Mouse (Mus musculus) spleen, postnatal 14 days (tissue): ENCODE results near the gene Fkbp6.
"Not testable (repeated sequence)": the region's sequence is repeated elsewhere in the genome, so short reads cannot be mapped to it uniquely, and the experiment has no call there.

Experiments
- DNase-seq, 2 experiments: peaks; one replicate each; pipeline ENCODE4 v3.0.0; 2021 to 2022; ENCODE audit warnings: low spot score in 2 of 2

The Fkbp6 gene

GRCm38 (mm10) chr5:135349862-135350261 lies at the start of gene Fkbp6:
Fkbp6 (minus strand) TSS chr5:135350044.
- DNase-seq, result no peak

DNA sequence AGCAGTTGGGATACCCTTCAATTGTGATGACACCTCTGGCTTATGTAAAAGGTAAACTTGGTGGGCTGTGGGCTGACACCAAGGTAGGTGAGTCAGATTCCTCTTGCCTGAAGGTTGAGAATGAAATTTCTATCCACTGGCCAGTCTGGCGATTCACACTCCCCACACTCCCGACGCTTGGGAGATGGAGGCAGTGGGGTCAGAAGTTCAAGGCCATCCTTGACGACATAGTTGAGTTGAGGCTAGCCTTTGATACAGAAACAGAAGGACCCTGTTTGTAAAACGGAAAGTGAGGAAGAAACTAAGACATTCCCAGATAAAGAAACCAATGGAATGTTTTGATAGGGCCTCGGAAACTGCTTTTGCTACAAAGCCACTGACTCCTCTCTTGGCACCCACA lies 49.5 kb upstream of the Fkbp6 start:
- DNase-seq, result no peak

DNA sequence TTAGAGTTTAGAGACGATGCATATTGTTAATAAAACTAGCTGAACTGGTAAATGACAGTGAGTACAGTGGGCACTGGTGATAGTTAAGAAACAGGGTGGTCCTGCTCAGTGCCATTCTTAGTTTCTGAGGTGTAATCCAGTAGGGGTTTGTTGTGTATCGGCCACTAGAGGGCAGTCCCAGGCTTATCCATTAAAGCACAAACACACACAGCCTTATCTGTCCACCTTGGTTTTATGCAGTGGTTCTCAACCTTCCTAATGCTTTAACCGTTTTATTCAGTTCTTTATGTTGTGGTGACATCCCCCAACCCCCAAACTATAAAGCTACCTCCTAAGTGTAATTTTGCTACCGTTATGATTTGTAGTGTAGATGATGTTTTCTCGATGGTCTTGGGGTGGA lies 46.0 kb upstream of the Fkbp6 start:
- DNase-seq, result peak in 1 of 2 experiments; percentile 14

DNA sequence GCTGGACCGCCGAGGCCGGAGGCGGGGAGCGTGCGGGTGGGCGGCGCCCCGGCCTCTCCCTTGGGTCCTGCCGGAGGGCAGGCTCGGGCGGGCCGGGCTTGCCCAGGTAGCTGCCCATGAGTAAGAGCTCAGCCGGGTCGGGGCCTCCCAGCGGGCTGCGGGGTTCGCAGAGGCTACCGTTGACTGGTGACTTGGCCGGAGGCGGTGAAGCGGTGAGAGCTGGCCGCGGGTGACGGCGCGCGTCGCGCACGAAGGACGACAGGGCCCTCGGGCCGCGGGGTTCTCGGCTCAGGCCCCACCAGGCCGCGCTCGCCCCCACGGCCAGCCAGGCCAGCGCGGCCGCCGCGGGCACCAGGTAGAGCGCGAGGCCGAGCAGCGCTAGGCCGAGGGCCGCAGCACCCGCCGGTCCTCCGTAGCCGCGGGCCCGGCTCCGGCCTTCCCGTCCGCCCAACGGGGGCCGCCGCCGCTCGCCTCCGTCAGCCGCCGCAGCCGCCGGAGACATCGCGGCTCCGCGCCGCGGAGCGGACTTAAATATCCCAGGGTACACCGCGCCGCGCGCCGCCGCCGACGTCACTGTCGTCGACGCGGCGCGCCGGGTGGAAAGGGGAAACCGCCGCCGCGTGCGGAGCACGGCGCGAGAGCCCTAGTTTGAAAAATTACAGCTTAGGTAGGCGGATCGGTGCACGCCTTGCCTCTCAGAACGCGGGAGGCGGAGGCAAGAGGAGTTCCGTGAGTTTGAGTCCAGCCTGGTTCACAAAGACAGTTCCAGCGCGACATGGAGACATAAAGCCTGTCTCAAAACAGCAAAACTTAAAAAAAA lies 44.4 kb upstream of the Fkbp6 start, which contains the start of gene Pom121:
Gene Pom121, minus strand, starts transcription at position 543 of the 820 bp plus-strand sequence.
- DNase-seq, result peak; percentile 68 to 78

DNA sequence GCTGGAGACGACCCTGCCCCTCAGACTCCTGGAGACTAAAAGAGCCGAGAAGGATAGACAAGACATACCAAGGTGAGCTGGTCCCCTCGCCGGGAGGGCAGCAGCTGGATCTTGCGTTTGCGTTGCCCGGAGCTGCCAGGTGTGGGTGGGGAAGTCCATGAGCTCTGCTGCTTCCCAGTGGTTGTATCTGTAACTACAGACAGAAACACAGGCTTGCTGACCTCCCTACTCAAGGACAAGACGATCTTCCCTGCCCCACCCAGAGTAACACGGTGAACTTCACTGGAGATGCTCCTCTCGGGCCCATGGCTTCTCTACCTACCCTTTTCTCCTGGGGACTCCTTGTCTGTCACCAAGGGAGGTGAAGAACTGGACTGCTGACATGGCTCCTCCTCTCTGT lies 33.9 kb upstream of the Fkbp6 start:
- DNase-seq, result no peak

DNA sequence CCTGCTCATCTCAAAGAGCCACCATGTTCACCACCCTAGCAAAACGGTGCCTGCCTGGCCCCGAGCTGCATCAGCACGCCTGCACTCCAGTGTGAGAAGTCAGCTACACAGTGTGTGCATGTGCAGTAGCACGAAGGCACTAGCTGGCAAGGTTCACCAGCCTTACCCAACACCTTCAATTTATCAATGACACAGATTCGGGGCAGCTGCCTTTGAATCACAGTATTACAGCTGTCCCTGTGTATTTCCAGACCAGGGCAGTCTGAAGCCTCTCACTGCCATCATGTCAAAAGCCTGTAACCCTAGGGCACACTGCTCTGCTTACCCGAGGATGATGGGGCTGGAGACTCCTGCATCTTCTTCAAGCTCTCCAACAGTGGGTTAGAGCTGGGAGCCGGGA lies 32.9 kb upstream of the Fkbp6 start:
- DNase-seq, result no peak

DNA sequence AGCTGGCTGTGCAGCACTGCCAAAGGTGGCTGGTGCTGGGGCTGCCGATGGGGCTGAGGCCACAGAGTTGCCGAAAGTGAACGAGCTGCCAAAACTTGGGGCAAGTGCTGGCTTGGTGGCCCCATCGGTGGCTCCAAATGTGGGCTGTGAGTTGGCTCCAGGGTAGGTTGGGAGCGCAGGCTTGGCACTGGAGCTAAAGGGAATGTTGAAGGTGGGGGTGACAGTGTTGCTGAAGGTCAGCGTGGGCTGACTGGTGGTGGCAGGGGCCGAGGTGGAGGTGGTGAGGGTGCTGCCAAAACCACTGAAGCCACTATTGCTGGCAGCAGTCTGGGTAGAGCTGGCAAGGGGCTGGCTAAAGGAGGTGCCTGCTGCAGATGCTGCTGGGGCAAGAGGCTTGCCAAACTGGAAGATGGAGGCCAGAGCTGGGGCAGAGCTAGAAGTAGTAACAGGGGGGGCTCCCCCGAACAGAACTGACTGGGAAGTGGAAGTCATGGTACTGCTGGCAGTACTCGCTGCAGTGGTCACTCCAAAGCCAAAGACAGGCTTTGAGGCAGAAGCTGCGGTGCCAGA lies 31.6 kb upstream of the Fkbp6 start:
- no peak for DNase-seq

DNA sequence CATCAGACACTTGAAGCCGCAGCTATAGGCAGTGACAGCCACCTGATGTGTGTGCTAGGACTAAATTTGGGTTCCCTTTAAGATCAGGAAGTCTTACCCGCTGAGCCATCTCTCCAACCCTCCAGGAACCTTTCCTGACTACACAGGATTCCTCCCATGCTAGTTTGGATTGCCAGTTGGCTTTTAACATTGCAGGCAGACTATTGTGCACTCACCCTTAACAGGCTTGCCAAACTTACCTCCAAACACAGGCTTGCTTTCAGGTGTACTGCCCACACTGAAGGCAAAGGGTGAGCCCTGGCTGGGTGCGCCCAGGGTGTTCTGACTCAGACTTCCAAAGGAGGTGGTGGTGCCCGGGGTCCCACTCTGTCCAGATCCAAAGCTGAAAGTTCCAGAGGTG lies 30.8 kb upstream of the Fkbp6 start:
- no peak for DNase-seq

DNA sequence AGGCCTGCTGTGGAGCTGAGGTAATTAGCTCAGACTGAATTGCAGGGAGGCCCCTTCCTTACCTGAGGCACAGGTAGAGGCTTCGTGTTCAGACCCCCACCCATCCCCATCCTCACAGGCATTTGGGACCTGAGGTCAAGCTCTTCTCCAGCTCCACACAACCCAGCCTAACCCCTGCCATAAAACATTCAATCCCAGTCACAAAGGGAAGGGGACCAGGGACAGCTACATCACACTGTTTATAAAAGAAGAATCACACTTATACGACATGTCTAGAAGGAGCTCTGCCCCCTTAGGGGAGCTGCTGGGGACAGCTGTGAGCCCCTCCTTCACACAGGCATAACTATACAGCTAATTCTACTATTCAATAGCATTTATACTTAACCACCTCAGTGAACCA lies 26.5 kb upstream of the Fkbp6 start:
- DNase-seq, result no peak

GRCm38 (mm10) chr5:135375167-135375566 lies 25.3 kb upstream of the Fkbp6 start:
- no peak for DNase-seq

GRCm38 (mm10) chr5:135373601-135374000 lies 23.8 kb upstream of the Fkbp6 start:
- DNase-seq, result no peak

DNA sequence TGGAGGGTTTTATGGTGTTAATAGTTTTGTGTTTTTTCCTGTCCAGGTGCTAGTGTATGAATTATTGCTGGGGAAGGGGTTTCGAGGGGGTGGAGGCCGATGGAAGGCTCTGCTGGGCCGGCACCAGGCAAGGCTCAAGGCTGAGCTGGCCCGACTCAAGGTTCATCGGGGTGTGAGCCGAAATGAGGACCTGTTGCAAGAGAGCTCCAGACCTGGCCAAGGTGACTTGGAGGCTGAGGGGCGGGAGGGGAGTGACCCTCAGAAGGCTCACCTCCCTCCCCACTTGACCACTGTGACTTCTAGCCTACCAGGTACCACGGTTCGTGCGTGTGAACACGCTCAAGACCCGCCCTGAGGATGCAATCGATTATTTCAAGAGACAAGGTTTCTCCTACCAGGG lies 21.4 kb upstream of the Fkbp6 start:
- DNase-seq, result no peak

GRCm38 (mm10) chr5:135369787-135370654 lies 20.2 kb upstream of the Fkbp6 start, which contains the start of gene Nsun5:
Nsun5 (plus strand) TSS chr5:135369953.
- DNase-seq, result peak; percentile 91 to 95

DNA sequence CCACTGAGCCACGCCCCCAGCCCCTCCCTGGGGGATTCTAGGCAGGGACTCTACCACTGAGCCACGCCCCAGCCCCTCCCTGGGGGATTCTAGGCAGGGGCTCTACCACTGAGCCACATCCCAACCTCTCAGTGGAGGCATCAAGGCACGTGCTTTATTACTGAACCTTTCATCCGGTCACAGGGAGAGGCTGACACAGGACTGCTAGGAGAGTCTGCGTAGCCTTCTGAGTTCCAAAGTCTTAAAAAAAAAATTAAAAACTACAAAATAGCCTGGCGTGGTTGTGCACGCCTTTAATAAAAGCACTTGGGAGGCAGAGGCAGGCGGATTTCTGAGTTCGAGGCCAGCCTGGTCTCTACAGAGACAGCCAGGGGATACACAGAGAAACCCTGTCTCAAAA lies 19.4 kb upstream of the Fkbp6 start:
- DNase-seq, result not testable (repeated sequence)

- no peak for DNase-seq
Measured at GRCm38 (mm10) chr5:135368312-135368711, 18.5 kb upstream of the Fkbp6 start.

- no peak for DNase-seq
Measured at GRCm38 (mm10) chr5:135367841-135368240, 18.0 kb upstream of the Fkbp6 start.

GRCm38 (mm10) chr5:135363540-135363939 lies 13.7 kb upstream of the Fkbp6 start:
- no peak for DNase-seq

DNA sequence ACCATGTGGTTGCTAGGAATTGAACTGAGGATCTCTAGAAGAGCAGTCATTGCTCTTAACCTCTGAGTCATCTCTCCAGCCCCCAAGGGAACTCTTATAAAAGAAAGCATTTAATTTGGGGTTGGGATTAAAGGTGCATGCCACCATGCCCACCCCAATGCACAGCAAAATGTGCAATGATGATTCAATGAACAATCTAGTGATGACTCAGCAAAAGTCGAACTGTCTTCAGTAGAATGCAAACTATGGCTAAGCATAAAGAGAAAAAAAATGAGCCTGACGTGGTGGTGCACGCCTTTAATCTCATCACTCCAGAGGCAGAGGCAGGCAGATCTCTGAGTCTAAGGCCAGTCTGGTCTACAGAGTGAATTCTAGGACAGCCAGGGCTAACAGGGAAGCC lies 12.7 kb upstream of the Fkbp6 start:
- no peak for DNase-seq

DNA sequence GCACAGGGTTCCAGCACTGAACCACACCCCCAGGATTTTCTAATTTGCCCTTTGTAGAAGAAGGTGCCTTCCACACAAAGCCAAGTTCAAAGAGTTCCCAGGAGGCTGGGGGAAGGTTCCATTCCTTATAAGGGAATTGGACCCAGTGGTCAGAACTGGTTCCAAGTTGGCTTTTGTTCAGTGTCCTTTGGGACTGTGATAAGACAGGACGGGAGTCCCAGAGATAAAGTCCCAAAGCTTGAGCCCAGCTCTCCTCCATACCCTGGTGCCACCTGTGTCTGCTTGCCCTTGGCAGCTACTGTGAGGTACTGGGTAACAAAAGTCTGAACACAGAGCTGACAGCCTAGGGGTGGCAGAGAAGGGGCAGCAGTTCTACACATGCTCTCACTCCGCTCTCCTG lies 9.9 kb upstream of the Fkbp6 start:
- DNase-seq, result no peak

GRCm38 (mm10) chr5:135357556-135357955 lies 7.7 kb upstream of the Fkbp6 start:
- peak; percentile 32 to 39 for DNase-seq

- no peak for DNase-seq
Measured at GRCm38 (mm10) chr5:135356090-135356489, 6.2 kb upstream of the Fkbp6 start.

- no peak for DNase-seq
Measured at GRCm38 (mm10) chr5:135353564-135353963, 3.7 kb upstream of the Fkbp6 start.
